Mouse (Mus musculus): ENCODE data around the gene Slc6a6. TPM values are rescaled to one million over a fixed set of nuclear protein-coding genes. Genes with fewer than 3 reads are reported as not detected.
A peak's percentile ranks its signal among the peaks of the same experiment; 100 is the strongest.

Gene Slc6a6
- polyA plus RNA-seq, 1 experiment from 2014 or later = 56.6 TPM

DNA sequence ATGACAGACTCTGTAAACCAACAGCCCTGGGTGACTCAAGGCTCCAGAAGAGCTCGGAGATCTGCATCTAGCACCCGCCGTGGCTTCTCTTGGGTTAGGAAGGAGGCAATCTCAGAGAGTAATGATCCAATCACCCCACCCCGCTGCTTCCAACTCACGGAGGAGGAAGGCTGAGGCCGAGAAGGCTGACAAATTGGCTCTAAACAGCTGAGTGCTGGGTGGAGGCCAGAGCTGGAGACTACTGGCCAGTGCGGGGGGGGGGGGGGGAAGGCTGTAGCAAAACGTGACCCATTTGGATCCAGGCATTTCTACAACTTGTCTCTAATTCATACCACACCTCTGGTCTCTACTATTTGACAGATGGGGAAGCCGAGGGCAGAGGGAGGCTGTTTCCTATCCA lies 95.4 kb downstream of the Slc6a6 start:
- Histone ChIP-seq H3K9me3 (no peaks in the 10 kb centered on the region), H3K27ac (no peak overlapping the region), H3K4me1 (peaks cover 16% of the 10 kb centered on the region), H3K36me3 (peaks cover 60% of the 10 kb centered on the region), H3K27me3 (ENCODE audit: insufficient read depth, poor library complexity, severe bottlenecking) (peaks cover 14% of the 10 kb centered on the region), H3K4me3 (no peak overlapping the region)
- WGBS = 64% methylated on average over 9 of the region's 9 CpGs
- no peak for DNase-seq (ENCODE audit: low spot score)

DNA sequence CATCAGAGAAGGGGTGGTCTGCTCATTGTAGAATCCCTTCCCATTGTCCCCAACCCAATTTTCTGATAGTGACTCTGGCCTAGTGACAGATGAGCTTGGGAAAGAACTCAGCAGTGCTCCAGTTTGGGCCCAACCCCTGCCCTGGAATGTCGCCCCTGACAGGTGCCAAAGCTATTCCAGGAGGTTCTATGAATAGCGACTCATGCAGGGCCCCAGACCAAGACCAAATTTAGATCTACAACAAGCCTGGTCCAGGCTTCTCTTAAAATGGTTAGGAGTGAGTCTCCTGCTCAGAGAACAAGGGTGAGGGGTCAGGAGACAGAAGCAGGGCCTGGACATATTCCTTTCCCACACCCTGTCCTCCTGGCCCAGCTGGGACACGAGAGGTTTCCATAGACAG lies 101.2 kb downstream of the Slc6a6 start:
- 29% methylated on average over 3 of the region's 3 CpGs for WGBS
- Histone ChIP-seq H3K9me3 (no peaks in the 10 kb centered on the region), H3K36me3 (peaks cover 44% of the 10 kb centered on the region), H3K27me3 (ENCODE audit: insufficient read depth, poor library complexity, severe bottlenecking) (no peaks in the 10 kb centered on the region), H3K4me1 (peaks cover 37% of the 10 kb centered on the region), H3K4me3 (no peak overlapping the region), H3K27ac (peak overlapping the region; percentile 89)
- DNase-seq (ENCODE audit: low spot score) = peak; percentile 89

GRCm38 (mm10) chr6:91788311-91788798 lies 104.5 kb downstream of the Slc6a6 start:
- Histone ChIP-seq H3K9me3 (no peaks in the 10 kb centered on the region), H3K4me1 (peaks cover 57% of the 10 kb centered on the region)
- 86% methylated on average over 9 of the region's 9 CpGs for WGBS

DNA sequence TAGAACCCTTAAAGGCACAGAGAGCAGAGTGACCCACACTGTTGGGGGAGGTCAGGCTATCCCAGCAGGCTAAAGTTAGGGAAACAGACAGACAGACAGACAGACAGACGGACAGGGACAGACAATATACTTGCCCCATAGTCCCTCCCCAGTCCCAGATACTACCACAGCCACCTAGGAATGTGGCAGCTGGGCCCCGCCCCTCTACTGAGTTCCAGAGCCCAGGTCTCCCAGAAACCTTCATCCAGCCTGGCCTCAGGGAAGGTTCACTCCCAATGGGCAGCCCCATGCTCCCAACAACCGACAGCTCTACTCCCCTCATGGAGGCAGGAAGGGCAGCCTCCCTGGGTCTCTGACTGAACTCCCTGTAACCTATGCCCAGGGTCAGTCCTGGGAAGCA lies 111.8 kb downstream of the Slc6a6 start:
- Histone ChIP-seq H3K36me3 (no peaks in the 10 kb centered on the region), H3K4me3 (peak overlapping the region; percentile 42), H3K4me1 (peaks cover 89% of the 10 kb centered on the region), H3K9me3 (no peaks in the 10 kb centered on the region), H3K27me3 (ENCODE audit: insufficient read depth, poor library complexity, severe bottlenecking) (0 out of 2 replicates have a peak, but pooled peaks cover 11% of the 10 kb centered on the region), H3K27ac (peak overlapping the region; percentile 83)
- WGBS = 59% methylated on average over 3 of the region's 3 CpGs
- DNase-seq (ENCODE audit: low spot score) = no peak

More at GRCm38 (mm10) chr6:91788311-91788798, 104.5 kb downstream of the Slc6a6 start:
- Histone ChIP-seq H3K27me3 (ENCODE audit: insufficient read depth, poor library complexity, severe bottlenecking) (no peaks in the 10 kb centered on the region), H3K4me3 (no peak overlapping the region), H3K36me3 (peaks cover 21% of the 10 kb centered on the region), H3K27ac (peak overlapping the region; percentile 47)
- DNase-seq (ENCODE audit: low spot score) = no peak

DNA sequence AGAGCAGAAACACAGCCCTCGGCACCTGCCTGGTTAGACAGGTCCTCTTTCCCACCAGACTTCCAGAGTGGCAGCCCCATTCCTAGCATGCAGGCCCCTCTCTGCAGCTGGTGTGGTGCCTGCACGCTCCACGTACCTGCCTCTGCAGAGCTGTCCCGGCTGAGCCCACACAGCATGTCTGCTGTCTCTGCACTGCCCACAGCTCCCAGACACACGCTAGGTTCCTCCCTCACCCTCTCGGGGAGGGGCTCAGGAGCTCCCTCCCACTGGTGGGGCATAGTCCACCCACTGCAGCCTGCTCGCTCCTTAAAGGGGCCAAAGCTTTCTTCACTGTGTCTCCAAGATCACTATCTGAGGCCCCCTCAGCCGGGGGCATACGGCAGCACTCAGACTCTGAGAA lies 112.2 kb downstream of the Slc6a6 start:
- DNase-seq (ENCODE audit: low spot score) = no peak
- peaks cover 87% of the 10 kb centered on the region for H3K4me1 ChIP-seq
- no peaks in the 10 kb centered on the region for H3K9me3 ChIP-seq
- peak overlapping the region; percentile 83 for H3K27ac ChIP-seq
- H3K4me3 ChIP-seq = peak overlapping the region; percentile 42
- no peaks in the 10 kb centered on the region for H3K36me3 ChIP-seq
- H3K27me3 ChIP-seq (ENCODE audit: insufficient read depth, poor library complexity, severe bottlenecking) = 0 out of 2 replicates have a peak, but pooled peaks cover 11% of the 10 kb centered on the region
- 34% methylated on average over 9 of the region's 9 CpGs for WGBS

DNA sequence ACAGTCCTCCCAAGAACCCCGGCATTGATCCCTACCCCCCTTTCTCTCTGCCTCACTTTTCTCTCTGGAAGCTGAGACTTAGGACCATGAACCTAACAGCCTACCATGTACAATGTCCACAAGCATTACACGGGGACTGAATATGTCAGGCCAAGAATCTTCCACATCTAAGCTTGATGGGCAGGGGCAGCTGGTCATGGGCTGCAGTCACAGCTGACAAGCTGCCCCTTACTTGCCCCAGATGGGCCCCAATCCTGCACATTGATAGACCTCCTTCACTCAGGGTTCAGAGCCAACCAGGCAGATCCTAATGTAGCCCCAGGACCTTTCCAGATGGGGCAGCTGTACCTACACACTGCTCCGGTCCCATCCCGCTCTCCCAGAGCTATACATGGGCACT lies 112.9 kb downstream of the Slc6a6 start:
- 88% methylated on average over 4 of the region's 4 CpGs for WGBS

DNA sequence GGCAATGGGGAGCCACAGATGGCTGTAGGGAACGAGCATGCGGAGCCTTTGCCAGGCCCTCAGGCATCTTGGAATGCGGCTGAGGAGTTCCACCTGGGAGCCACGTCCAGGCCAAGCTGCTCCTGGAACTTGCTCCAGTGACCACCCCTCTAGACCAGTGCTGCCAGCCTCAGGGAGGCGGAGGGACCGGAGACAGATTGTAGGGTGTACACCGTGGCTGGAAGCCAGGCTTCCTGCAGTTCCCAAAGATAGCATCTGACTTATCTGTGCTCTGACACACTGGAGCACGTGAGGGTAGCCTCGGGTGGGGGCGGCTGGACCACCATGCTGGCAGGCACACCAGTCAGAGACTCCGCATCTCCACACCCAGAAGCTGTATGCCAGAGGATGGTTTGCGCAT lies 114.6 kb downstream of the Slc6a6 start:
- WGBS = 47% methylated on average over 12 of the region's 12 CpGs
- peaks cover 67% of the 10 kb centered on the region for H3K4me1 ChIP-seq
- H3K36me3 ChIP-seq = no peaks in the 10 kb centered on the region
- no peak for DNase-seq (ENCODE audit: low spot score)
- no peak overlapping the region for H3K4me3 ChIP-seq
- H3K27ac ChIP-seq = peak overlapping the region; percentile 75
- H3K27me3 ChIP-seq (ENCODE audit: insufficient read depth, poor library complexity, severe bottlenecking) = 0 out of 2 replicates have a peak, but pooled peaks cover 14% of the 10 kb centered on the region
- H3K9me3 ChIP-seq = no peaks in the 10 kb centered on the region

More for the DNA sequence above, 112.9 kb downstream of the Slc6a6 start:
- Histone ChIP-seq H3K4me3 (no peak overlapping the region), H3K27ac (peak overlapping the region; percentile 83; the same call in 1 of the 2 replicates), H3K4me1 (peaks cover 80% of the 10 kb centered on the region), H3K36me3 (no peaks in the 10 kb centered on the region), H3K27me3 (ENCODE audit: insufficient read depth, poor library complexity, severe bottlenecking) (0 out of 2 replicates have a peak, but pooled peaks cover 11% of the 10 kb centered on the region), H3K9me3 (no peaks in the 10 kb centered on the region)
- no peak for DNase-seq (ENCODE audit: low spot score)

- Histone ChIP-seq H3K4me3 (no peak overlapping the region), H3K27me3 (ENCODE audit: insufficient read depth, poor library complexity, severe bottlenecking) (peaks cover 62% of the 10 kb centered on the region), H3K9me3 (no peaks in the 10 kb centered on the region), H3K36me3 (no peaks in the 10 kb centered on the region), H3K4me1 (peaks cover 61% of the 10 kb centered on the region), H3K27ac (peak overlapping the region; percentile 59)
- no peak for DNase-seq (ENCODE audit: low spot score)
- 48% methylated on average over 7 of the region's 7 CpGs for WGBS
These were observed 120.3 kb downstream of the Slc6a6 start for GRCm38 (mm10) chr6:91804177-91804576.

DNA sequence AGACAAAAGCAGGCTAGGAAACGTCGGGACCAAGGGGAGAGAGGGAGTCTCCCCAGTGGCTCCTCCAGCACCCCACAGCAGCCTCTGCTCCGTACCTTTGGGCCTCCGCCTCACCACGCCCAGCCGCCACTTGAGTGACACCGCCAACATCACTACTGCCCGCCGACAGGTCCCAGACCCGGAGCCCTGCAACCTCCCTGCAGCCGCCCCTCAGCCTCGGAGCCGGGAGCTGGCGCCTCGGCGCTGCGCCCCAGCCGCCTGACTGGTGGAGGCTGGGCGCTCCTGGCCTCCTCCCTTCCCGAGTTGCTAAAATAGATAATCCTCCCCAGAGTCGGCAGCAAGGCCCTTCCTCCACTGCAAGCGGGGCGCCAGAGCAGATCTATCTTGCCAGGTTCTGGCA lies 123.3 kb downstream of the Slc6a6 start:
- peak; percentile 85 for DNase-seq (ENCODE audit: low spot score)
- Histone ChIP-seq H3K4me3 (peak overlapping the region; percentile 51), H3K4me1 (peaks cover 50% of the 10 kb centered on the region), H3K27ac (peak overlapping the region; percentile 84), H3K9me3 (no peaks in the 10 kb centered on the region), H3K36me3 (no peaks in the 10 kb centered on the region), H3K27me3 (ENCODE audit: insufficient read depth, poor library complexity, severe bottlenecking) (peaks cover 70% of the 10 kb centered on the region)
- WGBS = 2% methylated on average over 23 of the region's 23 CpGs

DNA sequence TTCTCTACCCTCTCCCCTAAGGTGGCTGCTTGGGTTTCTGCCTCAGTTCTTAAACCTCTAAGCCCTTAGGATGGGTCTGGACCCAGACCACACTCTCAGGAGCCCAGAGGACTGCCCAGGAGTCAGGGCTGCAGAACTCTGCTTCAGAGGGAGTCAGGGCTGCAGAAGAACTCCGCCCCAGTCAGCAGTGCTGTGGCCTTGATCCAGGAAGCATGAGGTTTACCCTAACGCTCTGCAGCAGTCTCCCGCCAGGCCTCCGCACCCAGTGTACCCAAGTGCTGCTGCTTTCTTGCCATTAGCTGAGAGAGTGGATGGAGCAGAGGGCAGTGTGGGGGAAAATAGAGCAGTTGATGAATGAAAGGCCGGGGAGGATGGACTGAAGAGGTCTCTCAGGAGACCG lies 124.2 kb downstream of the Slc6a6 start:
- no peaks in the 10 kb centered on the region for H3K9me3 ChIP-seq
- no peak overlapping the region for H3K4me3 ChIP-seq
- H3K27me3 ChIP-seq (ENCODE audit: insufficient read depth, poor library complexity, severe bottlenecking) = peaks cover 66% of the 10 kb centered on the region
- WGBS = 47% methylated on average over 6 of the region's 6 CpGs
- H3K4me1 ChIP-seq = peaks cover 50% of the 10 kb centered on the region
- DNase-seq (ENCODE audit: low spot score) = no peak
- peak overlapping the region; percentile 84 for H3K27ac ChIP-seq
- no peaks in the 10 kb centered on the region for H3K36me3 ChIP-seq

Other genes with a start within 250 kb of the Slc6a6 start
- gene Chchd4, start 210.5 kb upstream of the Slc6a6 start, polyA plus RNA-seq (2016; fragmentation: Nextera tagmentation; extraction: Ambion mirVana) = 40.7 and 42.5 TPM in 2 replicates
- 36.7 and 41.6 TPM in 2 replicates for gene Tmem43, start 210.3 kb upstream of the Slc6a6 start, polyA plus RNA-seq (2016; fragmentation: Nextera tagmentation; extraction: Ambion mirVana)
- 12.2 and 14.2 TPM in 2 replicates for gene Xpc, start 168.2 kb upstream of the Slc6a6 start, polyA plus RNA-seq (2016; fragmentation: Nextera tagmentation; extraction: Ambion mirVana)
- gene Lsm3, start 168.1 kb upstream of the Slc6a6 start, polyA plus RNA-seq (2016; fragmentation: Nextera tagmentation; extraction: Ambion mirVana) = 228 and 283 TPM in 2 replicates
- gene Grip2, start 143.2 kb downstream of the Slc6a6 start, polyA plus RNA-seq (2016; fragmentation: Nextera tagmentation; extraction: Ambion mirVana) = 5.6 and 9.4 TPM in 2 replicates
- gene Ccdc174, start 194.0 kb downstream of the Slc6a6 start, polyA plus RNA-seq (2016; fragmentation: Nextera tagmentation; extraction: Ambion mirVana) = 22.1 and 26.2 TPM in 2 replicates
- 0.19 and 0.51 TPM in 2 replicates for gene 4930590J08Rik, start 218.8 kb downstream of the Slc6a6 start, polyA plus RNA-seq (2016; fragmentation: Nextera tagmentation; extraction: Ambion mirVana)